Mouse (Mus musculus) forebrain, postnatal 0 days (tissue): ENCODE results near the gene Ttll3. TPM values are rescaled to one million over a fixed set of nuclear protein-coding genes. Genes with fewer than 3 reads are reported as not detected.

Source experiments
- ATAC-seq: fragments of 200-750 bp; cut with Nextera tagmentation; 2 replicates; pipeline ENCODE4 v1.8.0; 2017; ENCODE audit warnings: mild to moderate bottlenecking, moderate library complexity
- DNase-seq: peaks from one replicate; pipeline ENCODE4 v3.0.0-alpha.2; 2015
- H3K27ac ChIP-seq: fragments of 300-500 bp; sonication (generic); 2 replicates; pipeline ENCODE4 v1.5.1; 2014; ENCODE audit warnings: low read depth, mild to moderate bottlenecking, antibody characterized with exemption, low read length, moderate library complexity, mixed read lengths
- H3K27me3 ChIP-seq: fragments of 300-500 bp; sonication (generic); 2 replicates; pipeline ENCODE4 v1.6.1; 2014; ENCODE audit warnings: mild to moderate bottlenecking, low read length, mixed read lengths; ENCODE audit not compliant: insufficient read depth
- H3K36me3 ChIP-seq: fragments of 300-500 bp; sonication (generic); 2 replicates; pipeline ENCODE4 v1.6.1; 2014; ENCODE audit warnings: mild to moderate bottlenecking, moderate library complexity; ENCODE audit not compliant: insufficient read depth
- H3K4me1 ChIP-seq: fragments of 300-500 bp; sonication (generic); 2 replicates; pipeline ENCODE4 v1.6.1; 2014; ENCODE audit warnings: antibody characterized with exemption; ENCODE audit not compliant: insufficient read depth
- H3K4me2 ChIP-seq: fragments of 300-500 bp; sonication (generic); 2 replicates; pipeline ENCODE4 v1.6.1; 2014; ENCODE audit warnings: low read depth, mild to moderate bottlenecking, moderate library complexity
- H3K4me3 ChIP-seq: fragments of 300-500 bp; sonication (generic); 2 replicates; pipeline ENCODE4 v1.5.1; 2014; ENCODE audit warnings: low read depth, low read length, mixed read lengths
- H3K9ac ChIP-seq: fragments of 300-500 bp; sonication (generic); 2 replicates; pipeline ENCODE4 v1.6.1; 2014; ENCODE audit warnings: mild to moderate bottlenecking
- H3K9me3 ChIP-seq: fragments of 300-500 bp; sonication (generic); 2 replicates; pipeline ENCODE4 v1.6.1; 2016; ENCODE audit warnings: low read length
- CTCF ChIP-seq: sonication (generic); IDR thresholded peaks from 2 replicates; pipeline ENCODE4 v1.5.1; 2016; ENCODE audit warnings: antibody characterized with exemption, control low read depth, low read depth
- WGBS: fragments of 180-500 bp; shearing (Covaris S2); extraction: QIAGEN DNeasy Blood & Tissue Kit; methylation state at CpG from one replicate; pipeline ENCODE4 v1.1.7; 2014; 5-methylcytosine and 5-hydroxymethylcytosine counted together
- polyA plus RNA-seq: library from polyadenylated mRNA; unstranded; fragments of >200 nt; fragmentation: Nextera tagmentation; extraction: Ambion mirVana; gene quantifications from 2 replicates; pipeline ENCODE4 v1.2.1, GENCODE M21; 2015
- total RNA-seq: library from RNA; depleted of rRNA; stranded (reverse); fragments of >200 nt; gene quantifications from 2 replicates; pipeline ENCODE4 v1.2.3, GENCODE M21; 2014; rRNA removed

Ttll3 gene
- 12.9 and 14.0 TPM in 2 replicates for total RNA-seq
- polyA plus RNA-seq: 4.7 and 8.9 TPM in 2 replicates

GRCm38 (mm10) chr6:113388960-113389359 lies at the start of gene Ttll3:
Ttll3 (plus strand) TSS chr6:113389260.
- WGBS: 72% methylated on average over 8 of the region's 8 CpGs
- Histone ChIP-seq H3K27me3 (no peaks in the 10 kb centered on the region), H3K27ac (no peak within 1 kb of the TSS), H3K9me3 (no peaks in the 10 kb centered on the region), H3K4me2 (no peak within 1 kb of the TSS), H3K36me3 (peaks cover 68% of the 10 kb centered on the region), H3K9ac (no peak within 1 kb of the TSS), H3K4me3 (no peak within 1 kb of the TSS), H3K4me1 (peaks cover 5% of the 10 kb centered on the region; the same call in 1 of the 2 replicates)
- ATAC-seq (no peak), DNase-seq (no peak)
- TF ChIP-seq CTCF: no peak

GRCm38 (mm10) chr6:113341574-113341973 lies 47.5 kb upstream of the Ttll3 start:
- Histone ChIP-seq H3K4me3 (no peak overlapping the region), H3K9me3 (no peaks in the 10 kb centered on the region), H3K9ac (0 out of 2 replicates have a peak overlapping the region, but pooled peaks have one; percentile 15), H3K27ac (peak overlapping the region; percentile 66), H3K27me3 (no peaks in the 10 kb centered on the region), H3K36me3 (peaks cover 29% of the 10 kb centered on the region), H3K4me2 (peak overlapping the region; percentile 82), H3K4me1 (peaks cover 22% of the 10 kb centered on the region; the same call in 1 of the 2 replicates)
- no peak for ATAC-seq
- TF ChIP-seq CTCF: no peak
- whole genome bisulfite sequencing: 81% methylated on average over 6 of the region's 6 CpGs
- DNase-seq: no peak

DNA sequence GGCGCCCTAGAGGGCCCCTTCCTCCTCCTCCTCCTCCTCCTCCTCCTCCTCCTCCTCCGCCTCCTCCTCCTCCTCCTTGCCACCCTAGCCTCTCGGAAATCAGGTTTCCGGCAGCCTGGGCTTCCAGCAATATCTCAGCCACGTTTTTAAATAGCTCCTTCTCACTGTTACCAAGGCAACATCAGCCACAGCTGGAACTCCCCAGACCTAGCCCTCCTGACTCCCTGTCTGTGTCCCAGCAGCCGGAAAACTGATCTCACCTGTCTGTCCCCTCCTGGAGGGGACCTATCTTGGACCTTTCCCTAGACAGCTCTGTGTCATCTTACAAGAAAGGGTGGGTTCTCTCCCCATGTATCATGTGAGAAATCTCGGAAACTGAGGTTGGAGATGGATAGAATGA lies 46.8 kb upstream of the Ttll3 start:
- H3K4me1 ChIP-seq: peaks cover 22% of the 10 kb centered on the region; the same call in 1 of the 2 replicates
- no peaks in the 10 kb centered on the region for H3K27me3 ChIP-seq

DNA sequence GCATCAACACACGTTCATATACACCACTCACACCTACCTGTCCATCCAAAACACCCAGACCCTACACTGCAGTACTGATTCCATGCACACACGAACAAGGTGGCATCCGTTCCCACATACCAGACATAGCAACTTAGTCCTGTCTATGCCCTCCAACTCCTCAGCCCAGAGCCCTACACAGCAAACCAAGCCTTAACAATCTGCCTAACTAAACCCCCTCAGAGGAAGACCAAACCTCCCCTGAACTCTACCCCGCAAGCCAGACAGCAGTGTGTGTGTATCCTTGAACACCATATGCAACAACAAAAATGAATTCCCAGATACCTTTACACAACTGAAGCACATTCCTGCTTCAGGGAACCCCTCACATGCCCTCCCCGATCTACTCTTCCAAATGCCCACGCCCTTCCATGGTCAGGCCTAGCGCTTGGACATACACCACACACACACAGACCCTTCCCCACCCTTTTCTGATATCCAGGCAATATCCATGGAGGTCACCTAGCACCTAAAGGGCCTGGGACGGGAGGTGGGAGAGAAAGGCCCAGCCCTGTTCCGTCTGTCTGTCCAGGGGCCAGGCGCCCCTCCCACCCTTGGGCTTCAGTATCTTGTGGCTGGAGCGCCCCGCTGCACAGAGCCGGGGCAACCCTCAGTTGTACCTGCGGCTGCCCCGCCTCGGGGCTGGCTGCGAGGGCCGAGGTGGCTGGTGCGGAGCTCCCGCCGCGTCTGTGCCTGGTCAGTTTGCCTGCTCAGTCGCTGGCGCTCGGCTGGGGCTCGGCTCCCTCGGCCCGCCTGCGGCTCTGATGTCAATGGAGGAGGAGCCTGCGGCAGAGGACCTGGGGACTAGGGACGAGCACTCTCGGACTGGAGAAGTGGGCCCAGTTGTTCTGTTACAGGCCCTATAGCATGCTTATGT lies 45.6 kb upstream of the Ttll3 start, which contains the start of gene Camk1:
Gene Camk1, minus strand, starts transcription at position 808 of the 916 bp plus-strand sequence.
- Histone ChIP-seq H3K4me3 (peak within 1 kb of the TSS; percentile 55), H3K36me3 (peaks cover 19% of the 10 kb centered on the region), H3K9ac (peak within 1 kb of the TSS; percentile 83), H3K27me3 (no peaks in the 10 kb centered on the region), H3K9me3 (no peaks in the 10 kb centered on the region), H3K27ac (peak within 1 kb of the TSS; percentile 66; the same call in 1 of the 2 replicates), H3K4me1 (peaks cover 22% of the 10 kb centered on the region; the same call in 1 of the 2 replicates), H3K4me2 (peak within 1 kb of the TSS; percentile 82)
- no peak for TF ChIP-seq CTCF
- DNase-seq (peak; percentile 67), ATAC-seq (peak; percentile 76)
- WGBS: 16% methylated on average over 32 of the region's 32 CpGs

More for the DNA sequence above, 46.8 kb upstream of the Ttll3 start:
- ATAC-seq: peak; percentile 49
- Histone ChIP-seq H3K36me3 (peaks cover 24% of the 10 kb centered on the region), H3K9ac (peak overlapping the region; percentile 25; the same call in 1 of the 2 replicates), H3K9me3 (no peaks in the 10 kb centered on the region), H3K27ac (peak overlapping the region; percentile 66), H3K4me2 (peak overlapping the region; percentile 82), H3K4me3 (peak overlapping the region; percentile 55; the same call in 1 of the 2 replicates)
- TF ChIP-seq CTCF: no peak
- 37% methylated on average over 4 of the region's 7 CpGs for WGBS
- peak; percentile 33 for DNase-seq

DNA sequence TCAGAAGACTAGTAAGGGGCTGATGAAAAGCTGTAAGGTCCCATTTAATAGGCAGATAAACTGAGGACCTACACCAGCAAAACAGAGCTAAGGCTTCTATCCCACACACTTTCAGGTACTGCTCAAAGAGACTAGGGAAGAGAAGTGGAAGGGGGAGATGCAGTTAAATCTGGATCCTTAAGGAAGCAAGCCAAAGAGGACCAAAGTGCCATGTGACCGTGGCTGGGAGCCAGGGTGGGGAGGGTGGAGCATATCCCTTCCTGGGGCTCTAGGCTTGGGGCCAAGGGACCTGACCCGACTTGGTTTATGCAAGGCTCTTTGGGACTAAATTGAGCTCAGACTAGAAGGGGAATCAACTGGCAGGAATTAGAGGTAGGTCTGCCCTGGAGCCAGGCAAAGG lies 44.7 kb upstream of the Ttll3 start:
- peak overlapping the region; percentile 83; the same call in 1 of the 2 replicates for H3K9ac ChIP-seq
- WGBS: 45% methylated on average over 2 of the region's 2 CpGs
- ATAC-seq (no peak), DNase-seq (peak; percentile 29)
- no peak overlapping the region for H3K27ac ChIP-seq
- H3K9me3 ChIP-seq: no peaks in the 10 kb centered on the region
- peaks cover 22% of the 10 kb centered on the region; the same call in 1 of the 2 replicates for H3K4me1 ChIP-seq
- peak overlapping the region; percentile 82; the same call in 1 of the 2 replicates for H3K4me2 ChIP-seq
- H3K36me3 ChIP-seq: peaks cover 16% of the 10 kb centered on the region
- no peak for TF ChIP-seq CTCF
- H3K4me3 ChIP-seq: peak overlapping the region; percentile 55; the same call in 1 of the 2 replicates
- H3K27me3 ChIP-seq: no peaks in the 10 kb centered on the region

- 81% methylated on average over 4 of the region's 4 CpGs for WGBS
- no peak overlapping the region for H3K27ac ChIP-seq
- no peak overlapping the region for H3K9ac ChIP-seq
- H3K27me3 ChIP-seq: no peaks in the 10 kb centered on the region
- peaks cover 19% of the 10 kb centered on the region; the same call in 1 of the 2 replicates for H3K4me1 ChIP-seq
- H3K9me3 ChIP-seq: no peaks in the 10 kb centered on the region
- ATAC-seq: no peak
- no peaks in the 10 kb centered on the region for H3K36me3 ChIP-seq
- H3K4me3 ChIP-seq: no peak overlapping the region
- DNase-seq: no peak
- no peak for TF ChIP-seq CTCF
- no peak overlapping the region for H3K4me2 ChIP-seq
Observed at GRCm38 (mm10) chr6:113346897-113347296, 42.2 kb upstream of the Ttll3 start.
